Mouse (Mus musculus): ENCODE results near the gene Actl10.

The Actl10 gene

DNA sequence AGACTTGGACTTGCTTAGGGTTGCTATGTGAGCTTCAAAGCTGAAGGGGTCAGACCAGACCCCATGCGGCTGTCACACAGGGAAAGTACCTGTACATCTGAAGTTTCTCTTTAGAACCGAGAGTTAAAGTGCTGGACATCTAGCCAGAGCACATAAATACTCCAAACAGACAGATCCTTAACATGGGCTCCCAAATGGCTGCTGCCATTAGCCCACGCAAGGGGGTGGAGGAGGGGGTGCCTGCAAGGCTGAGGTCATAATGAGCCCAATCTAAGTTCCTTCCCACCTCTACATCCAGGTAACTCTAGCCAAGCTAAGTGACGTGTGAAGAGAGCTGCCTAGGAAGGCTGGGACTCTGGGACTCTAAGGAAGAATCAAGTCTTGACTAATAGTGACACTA lies at the start of gene Actl10:
Gene Actl10, plus strand, starts transcription at position 301 of the 400 bp plus-strand sequence.
- no peak for DNase-seq (ENCODE audit: low spot score)

DNA sequence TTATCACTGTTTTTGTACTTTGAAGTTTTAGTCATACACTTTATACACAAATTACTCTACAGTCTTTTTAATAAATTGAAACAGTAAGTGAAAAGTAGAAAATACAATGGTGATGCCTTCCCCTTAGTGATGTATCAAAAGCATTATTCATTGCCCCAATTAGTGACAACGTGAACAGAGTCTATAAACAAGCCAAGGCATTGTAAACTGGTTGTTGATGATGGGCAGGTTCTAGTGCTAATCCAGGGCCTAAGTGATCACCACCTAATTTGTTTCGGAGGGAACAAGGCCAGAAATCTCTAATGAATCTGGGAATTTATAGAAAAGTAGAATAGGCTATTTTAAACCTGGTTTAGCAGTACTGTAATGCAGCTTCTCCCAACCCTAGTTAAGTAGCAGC lies 44.5 kb upstream of the Actl10 start:
- DNase-seq (ENCODE audit: low spot score): no peak

DNA sequence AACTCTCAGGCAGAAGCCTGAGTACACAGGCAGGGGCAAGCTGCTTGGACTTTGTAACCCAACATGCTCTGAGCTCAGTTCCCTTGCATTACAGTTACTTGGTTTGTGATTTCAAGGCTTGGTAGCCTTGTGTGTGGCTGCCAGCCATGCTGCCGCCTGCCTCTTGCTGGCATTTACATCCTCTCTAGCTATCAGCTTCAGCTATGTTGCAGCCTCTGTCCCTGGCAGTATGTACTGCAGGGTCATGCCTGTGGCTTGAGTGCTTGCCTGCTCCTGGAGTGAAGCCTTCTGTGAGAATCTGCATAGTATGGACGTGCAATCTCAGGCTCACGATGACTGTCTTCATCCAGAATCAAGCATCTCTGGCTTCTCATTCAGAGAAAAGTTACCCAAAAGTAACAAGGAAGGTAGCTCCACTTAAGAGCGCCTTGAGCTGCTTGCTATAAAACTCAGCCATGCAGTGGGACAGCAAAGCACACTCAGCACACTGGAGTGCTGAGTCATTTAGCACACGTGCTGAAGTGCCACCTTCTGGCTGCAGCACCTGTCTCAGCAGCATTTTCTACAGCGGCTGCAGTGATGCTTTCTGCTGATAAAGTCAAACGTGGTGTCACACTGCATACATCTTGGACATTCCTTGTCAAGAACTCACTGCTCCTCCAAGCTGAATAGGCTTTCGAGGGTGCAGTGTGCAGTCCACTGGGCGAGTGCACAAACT lies 43.9 kb upstream of the Actl10 start:
- DNase-seq (ENCODE audit: low spot score): peak; percentile 25

DNA sequence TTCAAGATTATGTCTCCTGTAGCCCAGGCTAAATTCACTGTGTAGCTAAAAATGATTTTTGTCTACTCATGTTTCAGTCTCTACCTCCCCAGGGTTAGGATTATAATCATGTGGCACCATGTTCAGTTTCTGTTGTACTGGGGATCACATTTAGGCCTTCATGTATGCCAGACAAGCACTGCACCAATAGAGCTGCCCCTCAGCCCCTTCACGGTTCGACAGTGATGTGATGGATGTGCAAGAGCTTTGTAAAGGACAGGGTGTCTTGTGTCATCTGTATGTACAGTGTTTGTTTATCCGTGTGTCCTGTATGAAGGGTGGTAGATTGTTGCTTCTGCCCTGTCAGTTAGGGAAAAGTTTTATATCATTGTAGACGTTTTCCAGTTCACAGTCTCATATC lies 43.1 kb upstream of the Actl10 start:
- no peak for DNase-seq (ENCODE audit: low spot score)

DNA sequence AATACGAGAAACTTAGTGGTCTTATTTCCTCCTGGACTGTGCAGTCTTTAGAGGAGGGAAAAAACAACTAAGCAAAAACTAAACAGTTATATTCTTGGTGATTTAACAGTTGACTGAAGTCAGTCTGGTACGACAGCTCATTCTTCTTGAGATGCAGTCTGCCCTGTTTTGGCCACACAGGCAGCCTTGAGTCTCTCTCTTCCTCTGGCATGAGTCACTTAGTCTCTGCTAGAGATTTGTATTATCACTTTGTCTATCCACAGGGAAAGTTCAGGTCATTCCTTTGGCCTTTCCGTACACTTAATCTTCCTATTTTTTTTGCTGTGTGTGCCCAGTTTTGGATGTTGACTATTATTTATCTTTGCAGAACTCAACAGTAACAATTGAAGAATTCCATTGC lies 41.4 kb upstream of the Actl10 start:
- DNase-seq (ENCODE audit: low spot score): no peak

DNA sequence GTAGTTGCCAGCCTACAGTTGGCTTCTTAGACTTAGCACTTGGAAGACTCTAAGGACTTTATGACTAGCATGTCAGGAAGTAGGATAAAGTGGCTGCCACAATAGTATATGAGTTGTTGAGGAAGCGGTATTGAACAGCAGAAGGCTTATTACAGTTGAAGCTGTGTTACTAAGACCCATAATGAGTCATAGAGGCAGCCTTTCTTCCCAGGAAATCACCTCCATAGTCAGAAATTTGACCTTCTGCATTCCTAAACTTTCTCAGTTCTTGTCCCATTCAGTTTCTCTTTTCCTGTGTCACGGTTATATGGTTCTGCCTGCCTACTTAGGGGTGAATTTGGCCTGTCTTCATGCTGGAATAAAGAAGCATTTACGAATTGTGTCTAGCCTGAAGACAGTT lies 34.6 kb upstream of the Actl10 start:
- no peak for DNase-seq (ENCODE audit: low spot score)

DNA sequence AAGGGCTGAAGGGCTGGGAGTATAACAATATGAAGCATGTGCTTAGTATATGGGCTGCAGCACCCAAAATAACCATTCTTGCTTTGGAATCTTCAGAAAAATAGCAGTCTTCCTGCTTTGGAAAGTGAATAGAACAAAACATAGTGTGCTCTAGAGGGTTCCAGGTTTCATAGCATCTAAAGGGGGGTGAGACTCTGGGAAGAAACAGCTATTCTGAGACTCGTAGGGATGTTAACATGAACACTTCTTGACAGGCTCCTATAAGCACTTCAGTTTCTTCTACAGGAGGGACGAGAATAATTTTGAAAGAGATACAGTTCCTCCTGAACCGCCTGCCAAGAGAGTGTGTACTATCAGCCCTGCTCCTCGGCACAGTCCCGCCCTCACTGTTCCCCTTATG lies 34.2 kb upstream of the Actl10 start:
- DNase-seq (ENCODE audit: low spot score): no peak

DNA sequence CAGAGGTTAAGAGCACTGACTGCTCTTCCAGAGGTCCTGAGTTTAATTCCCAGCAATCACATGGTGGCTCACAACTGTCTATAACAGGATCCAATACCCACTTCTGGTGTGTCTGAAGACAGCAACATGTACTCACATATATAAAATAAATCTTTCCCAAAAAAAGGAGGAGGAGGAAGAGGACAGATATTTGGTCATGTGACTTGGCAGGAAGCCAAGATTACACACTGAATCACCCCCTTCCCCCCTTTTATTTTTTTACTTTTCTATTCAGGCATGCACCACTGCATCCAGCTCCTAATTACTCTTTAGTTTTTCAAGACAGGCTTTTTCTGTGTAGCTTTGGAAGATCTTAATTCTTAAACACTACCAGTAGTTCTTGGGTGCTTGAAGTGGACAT lies 30.1 kb upstream of the Actl10 start:
- no peak for DNase-seq (ENCODE audit: low spot score)

DNA sequence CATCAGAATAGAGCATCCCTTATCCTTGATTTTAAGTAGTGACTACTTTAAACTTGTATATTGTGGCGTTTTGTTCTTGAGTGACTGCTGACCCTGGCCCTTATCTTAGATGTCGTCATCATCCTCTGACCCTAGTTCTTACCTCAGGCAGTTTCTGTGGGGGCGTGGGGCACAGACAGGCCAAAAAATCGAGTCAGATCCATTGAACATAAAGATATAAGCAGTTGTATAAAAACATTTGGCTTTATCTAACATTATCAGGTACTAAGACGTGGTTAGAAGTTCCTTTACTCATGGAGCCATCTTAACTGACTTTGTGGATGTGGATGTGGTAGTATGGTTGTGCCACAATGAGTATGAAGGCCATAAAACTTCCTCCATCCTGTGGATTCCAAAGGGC lies 29.2 kb upstream of the Actl10 start:
- no peak for DNase-seq (ENCODE audit: low spot score)

DNA sequence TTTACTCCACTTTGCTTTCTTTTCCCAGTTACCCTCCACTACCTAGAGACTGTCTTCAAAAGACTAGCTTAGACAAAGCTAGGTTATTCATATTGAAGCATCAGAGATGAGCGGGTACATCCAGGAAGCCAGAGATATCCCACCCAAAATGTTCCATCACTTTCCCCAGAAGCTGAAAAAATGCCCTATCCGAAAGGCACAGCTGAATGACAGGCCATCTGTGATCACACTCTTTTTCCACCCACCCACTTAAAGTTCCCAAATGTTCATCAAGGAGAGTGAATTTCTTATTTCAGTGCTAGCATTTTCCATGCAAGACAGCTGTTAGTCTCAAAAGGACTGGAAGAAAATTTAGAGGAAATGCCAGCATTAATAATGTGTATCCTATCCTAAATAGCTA lies 26.3 kb upstream of the Actl10 start:
- DNase-seq (ENCODE audit: low spot score): no peak

DNA sequence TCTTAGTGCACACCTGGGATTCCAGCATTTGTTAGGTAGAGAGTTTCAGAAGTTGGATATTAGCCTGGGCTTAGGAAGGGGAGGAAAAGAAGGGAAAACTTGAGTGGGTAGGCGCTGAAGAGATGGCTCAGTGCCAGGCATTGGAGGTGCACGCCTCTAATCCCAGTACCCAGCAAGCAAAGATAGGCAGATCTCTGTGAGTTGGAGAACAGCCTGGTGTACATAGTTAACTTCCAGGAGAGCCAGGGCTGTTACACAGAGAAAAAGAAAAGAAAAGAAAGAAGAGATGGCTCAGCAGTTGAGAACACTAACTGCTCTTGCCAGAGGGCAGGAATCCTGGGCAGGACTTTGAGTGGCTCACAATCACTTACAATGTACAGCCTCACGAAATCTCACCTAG lies 25.0 kb upstream of the Actl10 start:
- DNase-seq (ENCODE audit: low spot score): no peak

DNA sequence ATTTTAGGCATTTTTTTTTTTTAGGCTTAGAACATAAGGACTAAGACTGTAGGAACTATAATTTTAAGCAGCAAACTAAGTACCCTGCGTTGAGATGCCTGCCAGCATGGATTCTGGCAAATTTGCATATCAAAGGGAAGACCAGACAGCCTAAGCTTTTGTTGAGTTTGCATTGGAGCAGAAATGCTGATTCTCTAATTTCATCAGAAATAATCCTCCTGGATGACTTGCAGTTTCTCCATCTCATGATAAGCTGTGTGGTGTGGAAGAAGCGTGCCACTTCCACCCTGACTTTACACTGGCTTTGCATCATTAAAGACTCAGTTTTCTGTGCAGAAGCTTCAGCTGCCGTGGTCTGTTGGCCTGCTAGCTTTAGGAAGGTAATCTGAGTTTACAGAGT lies 18.7 kb upstream of the Actl10 start:
- DNase-seq (ENCODE audit: low spot score): no peak

DNA sequence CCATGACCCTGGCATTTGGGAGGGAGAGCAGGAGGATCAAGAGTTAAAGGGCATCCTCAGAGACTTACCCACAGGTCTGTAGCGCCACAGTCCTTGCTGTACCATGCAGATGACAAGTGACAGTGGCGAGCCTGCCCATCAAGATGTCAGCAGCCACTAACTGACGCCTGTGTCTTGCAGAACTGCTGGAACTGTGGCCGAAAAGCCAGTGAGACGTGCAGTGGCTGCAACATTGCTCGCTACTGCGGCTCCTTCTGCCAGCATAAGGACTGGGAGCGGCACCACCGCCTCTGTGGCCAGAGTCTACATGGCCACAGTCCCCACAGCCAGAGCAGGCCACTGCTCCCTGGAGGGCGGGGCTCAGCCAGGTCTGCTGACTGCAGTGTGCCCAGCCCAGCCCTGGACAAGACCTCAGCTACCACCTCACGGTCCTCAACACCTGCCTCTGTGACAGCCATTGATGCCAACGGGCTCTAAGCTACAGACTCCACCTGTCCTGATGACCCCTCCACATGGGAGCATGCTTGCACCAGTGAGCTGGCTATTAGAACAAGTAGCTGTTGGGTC lies 16.8 kb upstream of the Actl10 start:
- no peak for DNase-seq (ENCODE audit: low spot score)

DNA sequence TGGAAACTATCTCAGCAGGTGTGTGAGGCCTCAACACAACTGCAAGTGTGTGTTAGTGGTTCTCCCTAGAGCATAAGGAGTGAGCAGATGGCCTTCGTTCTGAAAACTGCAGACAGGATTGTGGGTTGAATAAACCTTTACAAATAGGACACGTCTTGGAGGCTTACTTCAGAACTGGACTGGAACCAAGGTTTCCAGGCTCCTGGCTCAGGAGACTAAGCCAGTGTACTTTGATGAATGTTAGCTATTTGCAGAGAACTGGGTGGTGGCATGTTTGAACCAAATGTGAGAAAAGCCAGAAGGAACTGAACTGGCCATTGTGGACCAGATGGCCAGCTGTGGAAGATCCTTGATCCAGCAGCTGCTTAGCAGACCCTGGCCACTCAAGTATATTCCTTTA lies 13.3 kb upstream of the Actl10 start:
- DNase-seq (ENCODE audit: low spot score): no peak

DNA sequence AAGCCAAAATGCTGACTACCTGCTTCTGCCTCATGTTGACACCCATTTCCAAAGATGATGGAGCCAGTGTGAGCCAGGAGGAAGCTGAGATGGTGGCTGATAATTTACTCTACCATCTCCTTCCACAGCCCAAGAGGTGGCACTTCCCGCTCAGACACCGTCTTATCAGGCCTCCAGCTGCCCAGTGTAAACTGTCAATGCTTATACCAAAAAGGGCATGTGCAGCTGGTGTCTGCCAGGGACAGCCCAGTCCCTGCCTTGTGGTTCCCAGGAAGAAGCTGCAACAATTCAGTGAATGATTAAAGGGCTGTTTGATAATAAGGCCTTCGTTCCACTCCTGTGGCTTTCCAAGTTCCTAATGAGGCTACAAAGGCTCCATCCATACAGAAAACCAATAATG lies 12.9 kb upstream of the Actl10 start:
- no peak for DNase-seq (ENCODE audit: low spot score)

DNA sequence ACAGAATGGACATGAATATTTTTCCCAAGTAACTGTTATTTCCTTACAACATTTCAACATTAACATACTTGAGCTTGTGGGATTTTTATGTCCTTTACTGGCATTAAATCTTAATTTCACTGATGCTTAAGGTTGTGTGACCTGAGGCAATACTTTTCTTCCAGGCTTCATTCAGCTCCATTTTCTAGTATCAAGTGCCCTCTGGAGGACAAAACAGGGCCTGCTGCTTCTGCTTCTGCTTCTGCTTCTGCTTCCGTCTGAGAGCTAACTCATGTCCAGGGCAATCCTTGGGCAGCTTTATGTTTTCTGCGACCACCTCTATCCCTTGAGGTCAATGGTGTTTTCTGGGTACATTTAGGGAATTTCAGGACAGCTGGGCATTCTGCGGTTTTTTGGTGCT lies 11.9 kb upstream of the Actl10 start:
- no peak for DNase-seq (ENCODE audit: low spot score)

DNA sequence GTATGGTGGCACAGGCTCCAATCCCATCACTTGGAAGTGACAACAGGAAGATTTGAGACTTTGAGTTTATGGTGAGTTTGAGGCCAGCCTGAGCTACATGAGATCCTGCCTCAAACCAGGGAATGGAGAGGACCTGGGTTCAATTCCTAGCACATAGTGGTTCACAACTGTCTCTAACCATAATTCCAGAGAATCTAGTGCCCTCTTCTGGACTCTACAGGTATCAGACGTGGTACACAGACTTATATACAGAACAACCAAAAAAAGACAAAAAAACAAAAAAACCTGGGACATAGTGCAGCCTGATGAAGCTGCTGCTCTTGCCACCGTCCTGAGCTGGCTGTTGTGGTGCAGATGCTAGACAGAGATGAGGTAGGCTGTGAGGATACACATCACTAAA lies 9.9 kb upstream of the Actl10 start:
- no peak for DNase-seq (ENCODE audit: low spot score)

DNA sequence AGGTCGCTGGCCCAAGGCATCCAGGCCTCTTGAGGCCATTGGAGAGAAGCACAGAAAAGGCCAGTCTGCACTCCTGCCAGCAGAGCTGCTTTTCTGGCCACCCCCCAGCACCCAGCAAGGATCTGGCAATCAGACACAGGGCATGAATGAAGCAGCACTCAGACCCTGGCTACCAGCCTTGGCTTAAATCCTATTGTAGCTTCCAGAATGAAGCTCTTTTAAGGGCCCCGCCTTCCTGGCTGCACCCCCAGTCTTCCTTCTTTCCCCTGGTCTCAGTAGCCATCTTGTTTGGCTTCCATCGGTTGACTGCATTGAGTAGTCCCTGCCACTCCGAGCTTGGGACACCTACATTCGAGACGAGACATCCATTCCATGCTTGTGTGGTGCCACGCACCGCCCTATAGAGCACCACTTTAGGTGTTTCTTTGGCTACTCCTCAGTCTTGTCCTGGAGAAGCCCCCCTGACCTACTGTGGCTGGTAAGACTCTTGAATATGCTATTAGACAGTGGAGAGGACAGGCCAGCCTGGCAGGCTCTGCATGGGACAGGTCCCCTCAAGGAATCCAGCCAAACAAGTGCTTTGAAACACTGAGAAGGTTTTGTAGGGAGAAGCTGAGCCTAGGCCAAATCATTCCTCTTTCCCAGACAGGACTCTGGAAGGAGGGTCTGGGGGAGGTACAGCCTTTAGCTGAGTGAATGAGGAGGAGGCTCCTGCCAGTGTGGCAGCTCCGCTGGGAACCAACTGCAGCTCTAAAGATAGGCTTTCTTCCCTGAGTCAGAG lies 7.8 kb upstream of the Actl10 start:
- no peak for DNase-seq (ENCODE audit: low spot score)

DNA sequence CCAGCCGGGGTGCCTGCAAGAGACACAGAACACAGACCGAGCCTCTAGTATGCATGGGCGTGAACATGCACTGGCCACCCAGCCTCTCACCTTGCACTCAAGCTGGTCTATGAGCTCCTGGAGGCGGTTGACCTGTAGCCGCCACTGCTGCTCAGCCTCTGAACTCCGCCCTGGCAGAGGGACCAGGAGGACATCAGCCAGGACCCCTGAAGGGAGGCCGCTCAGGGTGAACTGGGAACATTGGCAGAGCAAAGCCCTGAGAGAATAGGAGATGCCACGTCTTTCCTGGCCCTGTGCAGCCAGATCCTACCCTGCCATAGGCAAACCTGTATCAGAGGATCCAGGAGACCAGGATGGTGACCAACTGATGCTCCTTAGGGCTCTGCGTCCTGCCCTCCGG lies 4.9 kb upstream of the Actl10 start, which contains the start of gene 1700003F12Rik:
Gene 1700003F12Rik, plus strand, starts transcription at position 375 of the 400 bp plus-strand sequence.
- no peak for DNase-seq (ENCODE audit: low spot score)

DNA sequence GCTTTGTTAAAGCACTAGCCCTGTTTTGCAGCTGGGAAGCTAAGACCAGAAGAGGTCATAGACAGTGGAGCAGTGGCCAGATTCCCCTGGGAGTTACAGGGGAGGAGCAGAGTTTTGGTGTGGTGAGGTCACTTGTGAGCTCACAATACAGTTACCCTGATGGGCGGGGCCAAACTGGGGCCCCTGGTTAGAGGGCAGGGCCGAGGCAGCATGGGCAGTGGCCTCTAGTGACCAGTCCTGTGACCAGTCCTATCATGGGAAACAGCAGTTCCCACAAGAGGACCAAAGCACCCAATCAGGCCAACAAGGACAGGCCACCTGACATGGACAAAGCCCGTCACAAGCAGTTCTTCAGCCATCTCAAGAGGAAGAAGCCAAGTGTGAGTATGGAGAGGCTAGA lies 2.9 kb upstream of the Actl10 start:
- DNase-seq (ENCODE audit: low spot score): no peak

DNA sequence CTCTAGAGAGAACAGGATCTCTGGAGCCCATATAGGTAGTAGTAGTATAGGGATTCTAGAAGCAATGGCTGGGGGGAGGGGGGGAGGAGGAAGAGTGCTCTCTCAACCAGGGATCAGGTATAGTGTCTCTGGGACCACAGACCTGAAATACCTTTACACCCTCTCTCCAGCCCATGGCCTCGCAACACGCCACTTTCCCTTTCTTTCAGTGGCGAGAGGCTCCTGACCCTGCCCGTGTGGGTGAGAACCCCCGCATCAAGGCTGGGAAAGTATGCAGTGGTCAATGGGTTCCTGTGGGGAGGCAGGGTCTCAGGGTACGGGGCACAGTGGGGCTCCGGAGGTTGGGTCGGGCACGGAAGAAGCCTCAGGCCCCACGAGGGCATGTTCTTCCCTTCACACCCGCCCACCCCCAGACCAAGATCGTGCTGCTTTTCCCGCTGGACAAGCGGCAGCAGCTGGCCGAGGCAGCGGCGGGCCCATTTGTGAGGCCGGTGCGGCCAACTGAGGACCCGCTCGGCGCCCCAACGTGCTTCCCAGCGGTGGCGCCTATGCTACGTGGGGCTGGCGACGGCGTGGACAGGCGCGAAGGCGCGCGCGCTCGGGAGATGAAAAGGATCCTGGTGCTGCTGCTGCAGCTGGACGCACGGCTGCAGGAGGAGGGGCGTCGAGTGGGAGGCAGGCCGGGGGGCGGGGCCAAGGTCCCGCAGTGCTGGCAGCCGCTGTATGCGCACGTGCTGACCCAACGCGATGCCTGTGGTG lies 2.3 kb upstream of the Actl10 start:
- no peak for DNase-seq (ENCODE audit: low spot score)

DNA sequence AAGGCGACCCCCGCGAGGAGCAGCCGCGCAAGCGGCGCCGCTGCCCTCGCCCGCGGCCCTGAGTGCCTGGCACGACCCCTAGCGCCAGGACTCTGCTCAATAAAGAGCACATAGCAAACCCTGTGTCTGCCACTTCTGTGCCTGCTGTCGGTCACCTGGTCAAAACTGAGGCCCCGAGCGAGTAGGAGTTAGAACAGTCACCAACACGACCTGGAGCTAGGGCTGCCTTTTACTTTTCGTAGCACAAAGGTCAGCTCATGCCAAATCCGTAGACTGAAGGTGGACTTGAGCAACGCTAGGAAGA lies 1.7 kb upstream of the Actl10 start:
- no peak for DNase-seq (ENCODE audit: low spot score)

DNA sequence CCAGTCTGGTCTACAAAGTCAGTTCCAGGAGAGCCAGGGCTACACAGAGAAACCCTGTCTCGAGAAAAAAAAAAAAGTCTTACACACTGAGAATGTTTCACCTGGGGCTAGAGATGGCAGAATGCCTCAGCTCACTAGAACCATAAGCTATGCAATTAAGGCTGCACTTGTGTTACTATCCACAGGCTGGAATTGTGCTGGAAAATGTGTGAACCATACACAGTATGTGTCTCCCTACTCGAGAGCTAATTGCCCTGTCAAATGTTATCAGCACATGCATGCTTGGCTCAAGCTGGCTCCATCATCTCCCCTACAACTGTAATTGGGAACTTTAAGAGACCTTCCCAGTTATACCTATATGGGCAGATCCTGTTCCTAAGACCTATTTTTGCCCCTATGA lies 639 bp upstream of the Actl10 start:
- DNase-seq (ENCODE audit: low spot score): no peak
